Mouse (Mus musculus): ENCODE measurements around the gene P2rx3. TPM values are rescaled to one million over a fixed set of nuclear protein-coding genes. Genes with fewer than 3 reads are reported as not detected.

Gene P2rx3
- polyA plus RNA-seq (2012; ENCODE audit: insufficient read depth, insufficient read length, missing spikeins), result 0.42 TPM in 1 of 2 replicates, not detected in the other

- TF ChIP-seq CTCF (IDR thresholded peaks at IDR 0.05; ENCODE audit: low read depth, low read length) (no peak), POLR2A (IDR thresholded peaks at IDR 0.05; ENCODE audit: borderline replicate concordance, low read depth, low read length) (no peak)
- Histone ChIP-seq H3K4me3 (ENCODE audit: insufficient read depth, low read length) (peak within 1 kb of the TSS; percentile 76), H3K4me1 (ENCODE audit: control insufficient read depth, insufficient read depth, low read length) (peaks cover 9% of the 10 kb centered on the region), H3K27ac (ENCODE audit: insufficient read depth, low read depth, low read length) (peak within 1 kb of the TSS; percentile 15; the same call in 1 of the 2 replicates)
Observed at GRCm38 (mm10) chr2:85037047-85038026, at the start of gene P2rx3, which contains the start of gene Ssrp1. Gene P2rx3, minus strand, starts transcription at chr2:85037462. Gene Ssrp1, plus strand, starts transcription at chr2:85037234.

- H3K4me3 ChIP-seq (ENCODE audit: insufficient read depth, low read length), result no peak overlapping the region
- no peaks in the 10 kb centered on the region for H3K4me1 ChIP-seq (ENCODE audit: control insufficient read depth, insufficient read depth, low read length)
- no peak for TF ChIP-seq CTCF (IDR thresholded peaks at IDR 0.05; ENCODE audit: low read depth, low read length)
- no peak for TF ChIP-seq POLR2A (IDR thresholded peaks at IDR 0.05; ENCODE audit: borderline replicate concordance, low read depth, low read length)
- no peak overlapping the region for H3K27ac ChIP-seq (ENCODE audit: insufficient read depth, low read depth, low read length)
Observed at GRCm38 (mm10) chr2:85073751-85074150, 36.5 kb upstream of the P2rx3 start.

- Histone ChIP-seq H3K4me1 (ENCODE audit: control insufficient read depth, insufficient read depth, low read length) (no peaks in the 10 kb centered on the region), H3K4me3 (ENCODE audit: insufficient read depth, low read length) (no peak overlapping the region), H3K27ac (ENCODE audit: insufficient read depth, low read depth, low read length) (no peak overlapping the region)
- no peak for TF ChIP-seq CTCF (IDR thresholded peaks at IDR 0.05; ENCODE audit: low read depth, low read length)
- no peak for TF ChIP-seq POLR2A (IDR thresholded peaks at IDR 0.05; ENCODE audit: borderline replicate concordance, low read depth, low read length)
Observed at GRCm38 (mm10) chr2:85071921-85072320, 34.7 kb upstream of the P2rx3 start.

- no peak overlapping the region for H3K4me3 ChIP-seq (ENCODE audit: insufficient read depth, low read length)
- H3K4me1 ChIP-seq (ENCODE audit: control insufficient read depth, insufficient read depth, low read length), result no peaks in the 10 kb centered on the region
- H3K27ac ChIP-seq (ENCODE audit: insufficient read depth, low read depth, low read length), result no peak overlapping the region
- no peak for TF ChIP-seq CTCF (IDR thresholded peaks at IDR 0.05; ENCODE audit: low read depth, low read length)
- TF ChIP-seq POLR2A (IDR thresholded peaks at IDR 0.05; ENCODE audit: borderline replicate concordance, low read depth, low read length), result no peak
Observed at GRCm38 (mm10) chr2:85070086-85070485, 32.8 kb upstream of the P2rx3 start.

- H3K4me1 ChIP-seq (ENCODE audit: control insufficient read depth, insufficient read depth, low read length), result no peaks in the 10 kb centered on the region
- H3K4me3 ChIP-seq (ENCODE audit: insufficient read depth, low read length), result no peak overlapping the region
- no peak overlapping the region for H3K27ac ChIP-seq (ENCODE audit: insufficient read depth, low read depth, low read length)
- no peak for TF ChIP-seq POLR2A (IDR thresholded peaks at IDR 0.05; ENCODE audit: borderline replicate concordance, low read depth, low read length)
- no peak for TF ChIP-seq CTCF (IDR thresholded peaks at IDR 0.05; ENCODE audit: low read depth, low read length)
Observed at GRCm38 (mm10) chr2:85068626-85069025, 31.4 kb upstream of the P2rx3 start.

GRCm38 (mm10) chr2:85067903-85068625, 30.8 kb upstream of the P2rx3 start:
- TF ChIP-seq CTCF (IDR thresholded peaks at IDR 0.05; ENCODE audit: low read depth, low read length) (no peak), POLR2A (IDR thresholded peaks at IDR 0.05; ENCODE audit: borderline replicate concordance, low read depth, low read length) (no peak)
- no peaks in the 10 kb centered on the region for H3K4me1 ChIP-seq (ENCODE audit: control insufficient read depth, insufficient read depth, low read length)
- no peak overlapping the region for H3K27ac ChIP-seq (ENCODE audit: insufficient read depth, low read depth, low read length)
- H3K4me3 ChIP-seq (ENCODE audit: insufficient read depth, low read length), result no peak overlapping the region

- Histone ChIP-seq H3K4me1 (ENCODE audit: control insufficient read depth, insufficient read depth, low read length) (no peaks in the 10 kb centered on the region), H3K4me3 (ENCODE audit: insufficient read depth, low read length) (no peak overlapping the region), H3K27ac (ENCODE audit: insufficient read depth, low read depth, low read length) (no peak overlapping the region)
- TF ChIP-seq POLR2A (IDR thresholded peaks at IDR 0.05; ENCODE audit: borderline replicate concordance, low read depth, low read length), result no peak
- no peak for TF ChIP-seq CTCF (IDR thresholded peaks at IDR 0.05; ENCODE audit: low read depth, low read length)
Observed at GRCm38 (mm10) chr2:85066937-85067336, 29.7 kb upstream of the P2rx3 start.

GRCm38 (mm10) chr2:85065141-85065875, 28.0 kb upstream of the P2rx3 start:
- TF ChIP-seq POLR2A (IDR thresholded peaks at IDR 0.05; ENCODE audit: borderline replicate concordance, low read depth, low read length) (no peak), CTCF (IDR thresholded peaks at IDR 0.05; ENCODE audit: low read depth, low read length) (no peak)
- no peak overlapping the region for H3K27ac ChIP-seq (ENCODE audit: insufficient read depth, low read depth, low read length)
- no peak overlapping the region for H3K4me3 ChIP-seq (ENCODE audit: insufficient read depth, low read length)
- no peaks in the 10 kb centered on the region for H3K4me1 ChIP-seq (ENCODE audit: control insufficient read depth, insufficient read depth, low read length)

- no peak for TF ChIP-seq POLR2A (IDR thresholded peaks at IDR 0.05; ENCODE audit: borderline replicate concordance, low read depth, low read length)
- TF ChIP-seq CTCF (IDR thresholded peaks at IDR 0.05; ENCODE audit: low read depth, low read length), result no peak
- Histone ChIP-seq H3K27ac (ENCODE audit: insufficient read depth, low read depth, low read length) (no peak overlapping the region), H3K4me1 (ENCODE audit: control insufficient read depth, insufficient read depth, low read length) (no peaks in the 10 kb centered on the region), H3K4me3 (ENCODE audit: insufficient read depth, low read length) (no peak overlapping the region)
Observed at GRCm38 (mm10) chr2:85061107-85061541, 23.9 kb upstream of the P2rx3 start.

All from bone marrow macrophage, adult 2 months (primary cell).